Mouse (Mus musculus): ENCODE measurements at regions not wholly inside any gene's neighbourhood (a gene's known extent, or its start where the extent isn't known, plus 50 kb on each side); places are given as distances from the start of the nearest gene placed in this dataset.

DNA sequence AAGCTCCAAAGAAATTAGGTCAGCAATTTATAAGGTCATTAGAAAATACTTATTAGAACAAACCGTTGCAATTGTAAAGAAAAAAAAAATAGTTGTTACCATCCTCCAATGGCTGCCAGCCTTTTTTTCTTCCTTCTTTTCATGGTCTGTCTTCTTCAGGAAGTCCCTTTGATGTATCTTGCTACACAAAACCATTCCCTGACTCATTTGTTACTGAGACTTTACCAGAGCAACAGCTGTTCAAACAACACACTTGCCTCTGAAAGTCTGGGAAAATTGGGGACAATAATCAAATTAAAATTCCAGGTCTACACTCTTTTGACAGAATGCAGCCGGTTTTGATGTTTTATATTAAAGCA is 142.5 kb downstream of the Sox4 start:
- no peak for TF ChIP-seq CTCF (IDR thresholded peaks at IDR 0.05; ENCODE audit: low read depth, low read length)
- no peak for TF ChIP-seq POLR2A (IDR thresholded peaks at IDR 0.05; ENCODE audit: extremely low read depth, insufficient read depth, low read length)
